Mouse (Mus musculus) intestine, embryonic 16.5 days (tissue): ENCODE measurements around the gene Capn15. TPM values are rescaled to one million over a fixed set of nuclear protein-coding genes. Genes with fewer than 3 reads are reported as not detected.

Experiments
- ATAC-seq: fragments of 200-750 bp; cut with Nextera tagmentation; 2 replicates; pipeline ENCODE4 v1.8.0; 2017; ENCODE audit warnings: moderate TSS enrichment, moderate library complexity
- H3K27ac ChIP-seq: fragments of 300-500 bp; sonication (generic); 2 replicates; pipeline ENCODE4 v1.5.1; 2014; ENCODE audit warnings: mild to moderate bottlenecking, low read length
- H3K27me3 ChIP-seq: fragments of 300-500 bp; sonication (generic); replicated peaks from 2 replicates; pipeline ENCODE4 v1.6.1; 2014; ENCODE audit warnings: low read length, control low read depth, mixed read lengths; ENCODE audit not compliant: control insufficient read depth, insufficient read depth
- H3K36me3 ChIP-seq: fragments of 300-500 bp; sonication (generic); 2 replicates; pipeline ENCODE4 v1.6.1; 2014; ENCODE audit warnings: low read length, control low read depth; ENCODE audit not compliant: control insufficient read depth, insufficient read depth
- H3K4me1 ChIP-seq: fragments of 300-500 bp; sonication (generic); 2 replicates; pipeline ENCODE4 v1.6.1; 2014; ENCODE audit warnings: low read length, control low read depth, mixed read lengths; ENCODE audit not compliant: control insufficient read depth, insufficient read depth
- H3K4me2 ChIP-seq: fragments of 300-500 bp; sonication (generic); 2 replicates; pipeline ENCODE4 v1.6.1; 2014; ENCODE audit warnings: low read depth, low read length, control low read depth
- H3K4me3 ChIP-seq: fragments of 300-500 bp; sonication (generic); 2 replicates; pipeline ENCODE4 v1.5.1; 2014; ENCODE audit warnings: mild to moderate bottlenecking, low read length
- H3K9ac ChIP-seq: fragments of 300-500 bp; sonication (generic); 2 replicates; pipeline ENCODE4 v1.6.1; 2014; ENCODE audit warnings: low read depth, low read length
- H3K9me3 ChIP-seq: fragments of 300-500 bp; sonication (generic); 2 replicates; pipeline ENCODE4 v1.6.1; 2016; ENCODE audit warnings: low read length, control low read depth; ENCODE audit not compliant: control insufficient read depth
- WGBS: fragments of 180-500 bp; shearing (Covaris S2); extraction: QIAGEN DNeasy Blood & Tissue Kit; methylation state at CpG from one replicate; pipeline ENCODE4 v1.1.7; 2014; 5-methylcytosine and 5-hydroxymethylcytosine counted together
- polyA plus RNA-seq: library from polyadenylated mRNA; unstranded; fragments of >200 nt; fragmentation: Nextera tagmentation; extraction: Ambion mirVana; gene quantifications from 2 replicates; pipeline ENCODE4 v1.2.1, GENCODE M21; 2015

The Capn15 gene
- polyA plus RNA-seq, 1 experiment from 2014 or later: 22.3 TPM

DNA sequence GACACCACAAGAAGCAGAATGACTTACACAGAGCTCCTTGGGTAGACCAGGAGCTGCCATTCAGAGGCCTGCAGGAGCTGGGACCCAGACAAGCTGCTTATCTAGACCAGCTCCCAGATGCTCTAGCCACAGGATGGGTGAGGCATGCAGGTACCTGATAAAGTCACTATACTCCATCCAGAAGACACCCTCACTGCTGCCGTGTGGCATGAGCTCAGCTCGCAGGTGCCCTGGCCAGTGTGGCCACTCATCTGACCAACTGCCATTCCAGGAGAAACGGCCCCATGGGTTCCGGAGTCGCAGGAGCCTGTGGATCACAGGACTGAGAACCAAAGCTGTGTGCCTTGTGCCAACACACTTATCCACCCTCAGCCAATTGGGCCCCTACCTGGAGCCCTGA lies 24.0 kb downstream of the Capn15 start:
- 92% methylated on average over 5 of the region's 5 CpGs for WGBS
- peak; percentile 57 for ATAC-seq

DNA sequence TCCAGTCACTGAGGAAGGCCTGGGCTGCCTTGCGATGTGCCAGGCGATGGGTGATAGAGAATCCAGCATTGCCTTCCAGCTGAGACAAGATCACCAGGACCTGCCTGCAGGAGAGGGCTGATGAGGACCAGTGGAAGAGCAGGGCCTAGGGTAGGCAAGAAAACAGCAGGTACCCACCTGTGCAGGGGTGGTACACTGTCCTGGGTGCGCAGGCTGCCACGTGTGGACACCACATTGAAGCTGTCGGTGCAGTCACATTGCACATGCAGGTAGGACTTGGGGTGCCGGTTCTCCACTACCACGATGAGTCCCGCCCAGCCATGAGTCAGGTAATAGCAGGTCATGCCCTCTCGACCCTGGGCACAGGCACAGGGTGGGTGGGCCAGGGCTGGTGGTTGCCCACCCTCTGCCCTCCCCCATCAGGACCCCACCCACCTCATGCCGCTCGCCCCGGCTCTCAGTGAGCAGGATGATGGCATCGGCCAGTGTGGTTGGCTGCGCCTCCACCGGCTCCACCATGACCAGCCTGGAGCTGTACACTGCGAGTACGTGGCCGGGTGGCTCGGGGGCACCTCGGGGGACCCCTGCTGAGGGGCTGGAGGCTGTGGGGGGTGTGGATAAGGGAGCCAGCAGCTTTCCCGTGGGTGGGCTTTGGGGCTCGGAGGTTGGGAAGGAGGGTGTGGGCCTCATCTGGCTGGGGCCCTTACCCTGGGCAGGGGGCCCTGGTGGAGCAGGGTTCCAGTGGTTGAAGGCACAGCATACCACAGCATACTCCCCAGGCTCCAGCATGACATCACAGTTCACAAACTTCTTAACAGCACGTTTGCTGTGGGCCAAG lies 25.7 kb downstream of the Capn15 start:
- 94% methylated on average over 23 of the region's 23 CpGs for WGBS
- Histone ChIP-seq H3K9ac (no peak overlapping the region), H3K4me3 (no peak overlapping the region), H3K27ac (no peak overlapping the region), H3K4me1 (0 out of 2 replicates have a peak, but pooled peaks cover 3% of the 10 kb centered on the region), H3K36me3 (0 out of 2 replicates have a peak, but pooled peaks cover 2% of the 10 kb centered on the region), H3K27me3 (no peaks in the 10 kb centered on the region), H3K4me2 (no peak overlapping the region), H3K9me3 (no peaks in the 10 kb centered on the region)
- no peak for ATAC-seq

More for the DNA sequence above, 24.0 kb downstream of the Capn15 start:
- Histone ChIP-seq H3K36me3 (0 out of 2 replicates have a peak, but pooled peaks cover 2% of the 10 kb centered on the region), H3K4me3 (no peak overlapping the region), H3K9me3 (no peaks in the 10 kb centered on the region), H3K4me2 (no peak overlapping the region), H3K27me3 (no peaks in the 10 kb centered on the region), H3K27ac (no peak overlapping the region), H3K4me1 (0 out of 2 replicates have a peak, but pooled peaks cover 4% of the 10 kb centered on the region), H3K9ac (no peak overlapping the region)

DNA sequence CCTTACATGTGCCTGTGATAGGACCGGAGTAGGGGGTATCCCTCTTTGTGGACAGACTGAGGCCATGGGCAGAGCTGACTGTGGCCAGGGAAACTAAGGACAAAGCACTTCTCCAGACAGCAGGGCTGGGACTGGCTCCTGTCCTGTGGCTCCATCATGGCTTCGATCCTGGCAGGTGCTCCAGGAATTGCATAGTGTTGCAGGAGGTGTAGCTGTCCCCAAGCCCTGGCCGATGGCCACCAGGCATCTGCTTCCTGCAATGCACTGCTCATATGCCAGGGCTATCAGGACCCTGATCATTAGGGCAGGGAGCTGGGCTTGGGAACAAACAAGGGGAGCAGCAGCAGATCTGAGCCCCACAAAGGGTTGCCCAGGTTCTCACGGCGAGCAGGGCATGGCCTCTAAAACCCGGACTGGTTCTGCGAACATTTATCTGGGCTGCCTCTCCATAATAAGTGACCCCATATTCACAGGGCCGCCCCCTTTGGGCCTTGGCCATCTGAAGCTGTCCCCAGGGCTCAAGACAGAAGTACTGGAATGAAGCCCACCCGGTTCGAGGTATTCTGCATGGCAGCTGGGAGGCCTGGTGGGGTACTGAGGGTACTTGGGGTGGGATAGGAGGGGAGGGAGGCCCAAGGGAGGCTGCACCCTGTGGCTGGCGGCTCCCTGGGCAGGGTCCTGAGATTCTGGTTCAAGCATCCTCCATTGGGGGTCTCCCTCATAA lies 26.7 kb downstream of the Capn15 start:
- WGBS: 93% methylated on average over 11 of the region's 11 CpGs
- H3K9me3 ChIP-seq: no peaks in the 10 kb centered on the region
- H3K4me2 ChIP-seq: no peak overlapping the region
- no peaks in the 10 kb centered on the region for H3K27me3 ChIP-seq
- no peaks in the 10 kb centered on the region for H3K4me1 ChIP-seq
- no peak for ATAC-seq
- H3K27ac ChIP-seq: no peak overlapping the region
- no peak overlapping the region for H3K4me3 ChIP-seq
- H3K36me3 ChIP-seq: 0 out of 2 replicates have a peak, but pooled peaks cover 2% of the 10 kb centered on the region
- H3K9ac ChIP-seq: no peak overlapping the region

DNA sequence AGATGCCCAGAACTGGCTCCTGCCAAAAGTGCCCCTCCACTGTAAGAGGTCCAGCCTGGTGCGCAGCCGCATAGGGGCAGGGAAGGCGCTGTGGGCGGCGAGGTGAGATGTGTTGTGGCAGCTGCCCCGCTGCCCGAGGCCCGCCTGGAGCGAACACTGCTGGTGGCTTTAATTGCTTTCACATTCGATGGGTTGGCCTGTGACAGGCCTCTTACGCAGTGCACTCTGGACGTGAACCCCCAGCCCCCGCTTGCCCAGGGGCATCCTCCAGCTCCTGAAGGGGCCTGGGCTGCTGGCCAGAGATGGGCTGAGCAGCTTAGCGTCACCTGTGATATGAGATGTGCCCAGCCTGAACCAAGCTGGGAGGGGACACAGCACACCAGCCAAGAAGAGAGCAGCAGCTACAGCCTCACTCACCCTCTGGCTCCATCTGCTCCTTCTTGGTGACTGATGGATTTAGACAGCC lies 28.0 kb downstream of the Capn15 start:
- H3K4me3 ChIP-seq: no peak overlapping the region
- 84% methylated on average over 14 of the region's 14 CpGs for WGBS
- no peaks in the 10 kb centered on the region for H3K4me1 ChIP-seq
- H3K27ac ChIP-seq: no peak overlapping the region
- H3K4me2 ChIP-seq: no peak overlapping the region
- no peak overlapping the region for H3K9ac ChIP-seq
- H3K36me3 ChIP-seq: 0 out of 2 replicates have a peak, but pooled peaks cover under 1% of the 10 kb centered on the region
- peaks cover 11% of the 10 kb centered on the region for H3K27me3 ChIP-seq
- H3K9me3 ChIP-seq: no peaks in the 10 kb centered on the region
- ATAC-seq: no peak

DNA sequence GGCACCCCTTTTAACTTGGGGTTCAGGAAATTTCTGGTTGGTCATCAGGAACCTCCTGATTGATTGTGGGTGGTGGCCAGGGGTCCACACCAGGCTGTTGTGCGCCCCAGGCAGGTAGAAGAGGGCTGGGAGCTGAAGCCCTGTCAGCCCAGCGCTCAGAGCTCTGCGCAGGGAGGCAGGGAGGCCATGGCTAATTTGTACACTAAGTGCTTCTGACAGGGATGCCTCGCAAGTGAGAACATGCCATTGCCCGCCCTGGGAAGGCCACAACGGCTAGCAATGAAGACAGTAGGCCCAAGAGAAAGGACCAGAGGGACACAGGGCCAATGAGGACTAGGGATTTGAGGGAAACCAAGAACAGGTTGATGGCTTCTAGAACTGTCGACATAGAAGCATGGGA lies 29.0 kb downstream of the Capn15 start:
- no peak overlapping the region for H3K4me3 ChIP-seq
- H3K9ac ChIP-seq: no peak overlapping the region
- H3K36me3 ChIP-seq: no peaks in the 10 kb centered on the region
- no peak for ATAC-seq
- H3K27me3 ChIP-seq: peaks cover 21% of the 10 kb centered on the region
- no peak overlapping the region for H3K27ac ChIP-seq
- WGBS: 86% methylated on average over 7 of the region's 7 CpGs
- peaks cover 5% of the 10 kb centered on the region; the same call in 1 of the 2 replicates for H3K4me1 ChIP-seq
- H3K9me3 ChIP-seq: no peaks in the 10 kb centered on the region
- no peak overlapping the region for H3K4me2 ChIP-seq

DNA sequence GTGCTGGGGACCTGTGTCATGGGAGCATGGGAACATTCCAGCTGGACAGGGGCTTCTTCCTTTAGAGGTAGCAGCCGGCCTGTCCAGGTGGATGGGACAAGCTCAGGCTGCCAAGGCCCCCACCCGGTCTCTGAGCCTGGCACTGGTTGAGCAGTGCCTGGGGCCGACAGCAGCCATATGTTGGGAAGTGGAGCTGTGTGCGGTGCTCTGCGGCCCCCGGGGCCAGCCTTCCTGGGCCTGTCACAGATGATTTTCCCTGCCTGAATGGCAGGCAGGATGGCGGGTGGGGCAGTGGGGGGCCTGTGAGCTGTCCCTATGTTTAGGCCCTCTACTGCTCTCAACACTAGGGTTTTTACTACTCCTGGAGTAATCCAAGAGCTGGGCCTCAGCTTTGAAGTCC lies 29.4 kb downstream of the Capn15 start:
- Histone ChIP-seq H3K9ac (no peak overlapping the region), H3K4me1 (peaks cover 5% of the 10 kb centered on the region; the same call in 1 of the 2 replicates), H3K27ac (no peak overlapping the region), H3K27me3 (peaks cover 25% of the 10 kb centered on the region), H3K36me3 (no peaks in the 10 kb centered on the region), H3K4me2 (no peak overlapping the region), H3K4me3 (no peak overlapping the region), H3K9me3 (no peaks in the 10 kb centered on the region)
- 71% methylated on average over 7 of the region's 7 CpGs for WGBS
- ATAC-seq: no peak

DNA sequence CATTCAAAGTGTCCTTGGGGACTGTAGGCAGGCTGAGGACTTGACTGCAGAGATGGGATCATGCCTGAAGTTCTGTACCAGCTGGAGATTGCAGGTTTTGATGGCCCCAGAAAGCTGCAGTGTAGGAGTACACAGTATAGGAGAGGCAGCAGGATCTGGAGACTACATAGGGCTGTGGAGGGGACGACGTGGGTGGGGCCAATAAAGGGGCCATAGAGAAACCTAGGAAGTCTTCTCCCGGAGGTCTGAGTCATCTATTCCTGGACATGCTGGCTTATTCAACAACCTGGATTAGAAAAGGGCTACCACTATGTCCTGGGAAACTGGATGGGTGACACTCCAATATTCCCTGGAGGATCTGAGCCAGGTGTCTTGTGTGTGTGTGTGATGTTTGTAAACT lies 29.9 kb downstream of the Capn15 start:
- Histone ChIP-seq H3K27me3 (peaks cover 30% of the 10 kb centered on the region), H3K9ac (no peak overlapping the region), H3K36me3 (no peaks in the 10 kb centered on the region), H3K4me2 (no peak overlapping the region), H3K4me1 (peaks cover 5% of the 10 kb centered on the region; the same call in 1 of the 2 replicates), H3K9me3 (no peaks in the 10 kb centered on the region), H3K27ac (no peak overlapping the region), H3K4me3 (no peak overlapping the region)
- WGBS: 46% methylated on average over 3 of the region's 3 CpGs
- no peak for ATAC-seq

DNA sequence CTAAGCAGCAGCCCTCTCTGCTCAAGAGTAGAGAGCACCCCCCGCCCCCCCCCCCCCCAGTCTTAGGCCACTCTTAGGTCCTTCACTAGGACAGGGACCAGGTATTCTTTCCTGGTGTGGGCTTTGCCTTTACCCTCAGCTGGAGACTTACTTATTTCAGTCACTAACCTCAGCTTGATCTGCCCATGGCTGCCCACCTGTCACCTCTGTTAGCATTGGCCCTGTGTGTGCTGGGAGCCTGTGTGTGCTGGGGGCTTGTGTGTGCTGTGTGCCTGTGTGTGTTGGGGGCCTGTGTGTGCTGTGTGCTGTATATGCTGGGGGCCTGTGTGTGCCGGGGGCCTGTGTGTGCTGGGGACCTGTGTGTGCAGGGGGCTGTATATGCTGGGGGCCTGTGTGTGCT lies 30.9 kb downstream of the Capn15 start:
- Histone ChIP-seq H3K9me3 (no peaks in the 10 kb centered on the region), H3K36me3 (no peaks in the 10 kb centered on the region), H3K27me3 (peaks cover 38% of the 10 kb centered on the region), H3K4me3 (no peak overlapping the region), H3K9ac (no peak overlapping the region), H3K27ac (no peak overlapping the region), H3K4me2 (no peak overlapping the region), H3K4me1 (peaks cover 5% of the 10 kb centered on the region; the same call in 1 of the 2 replicates)
- WGBS: 86% methylated on average over 1 of the region's 2 CpGs
- no peak for ATAC-seq

DNA sequence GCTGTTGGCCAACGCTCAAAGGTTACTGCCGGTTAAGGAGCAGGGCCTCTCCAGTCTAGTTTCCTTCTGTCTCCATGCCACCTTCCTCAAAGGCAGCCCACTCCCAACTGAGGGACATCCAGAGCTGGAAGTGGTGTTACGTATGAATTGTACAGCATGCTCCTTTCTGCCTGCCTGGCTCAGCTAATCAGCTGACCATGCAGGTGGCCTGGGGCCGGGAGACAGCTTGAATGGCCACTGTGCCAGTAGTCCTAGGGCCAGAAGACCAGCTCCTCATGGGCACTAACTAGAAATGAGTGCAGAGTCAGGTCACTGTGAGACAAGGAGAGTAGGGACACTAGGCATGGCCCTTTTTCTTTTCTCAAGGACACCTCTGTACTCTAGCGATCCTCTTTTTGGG lies 32.4 kb downstream of the Capn15 start:
- no peaks in the 10 kb centered on the region for H3K9me3 ChIP-seq
- peaks cover 5% of the 10 kb centered on the region; the same call in 1 of the 2 replicates for H3K4me1 ChIP-seq
- ATAC-seq: no peak
- no peak overlapping the region for H3K9ac ChIP-seq
- 78% methylated on average over 5 of the region's 5 CpGs for WGBS
- no peak overlapping the region for H3K27ac ChIP-seq
- H3K4me2 ChIP-seq: no peak overlapping the region
- peaks cover 38% of the 10 kb centered on the region for H3K27me3 ChIP-seq
- no peak overlapping the region for H3K4me3 ChIP-seq
- no peaks in the 10 kb centered on the region for H3K36me3 ChIP-seq
